Mouse (Mus musculus): ENCODE measurements around the gene Atp2b1. TPM values are rescaled to one million over a fixed set of nuclear protein-coding genes. Genes with fewer than 3 reads are reported as not detected.

Atp2b1 gene
- polyA plus RNA-seq, 1 experiment from 2014 or later, result 330 TPM

GRCm38 (mm10) chr10:98967240-98967891, 53.2 kb downstream of the Atp2b1 start:
- Histone ChIP-seq H3K4me1 (ENCODE audit: control insufficient read depth, insufficient read depth, low read depth, low read length) (no peaks in the 10 kb centered on the region), H3K9ac (ENCODE audit: low read depth, low read length) (no peak overlapping the region), H3K27ac (ENCODE audit: low read depth, low read length) (no peak overlapping the region), H3K9me3 (ENCODE audit: control insufficient read depth, low read length) (no peaks in the 10 kb centered on the region), H3K27me3 (replicated peaks; ENCODE audit: control insufficient read depth, insufficient read depth, low read length) (no peaks in the 10 kb centered on the region), H3K4me3 (ENCODE audit: low read length) (no peak overlapping the region), H3K36me3 (ENCODE audit: control insufficient read depth, insufficient read depth, low read length) (peaks cover 6% of the 10 kb centered on the region; the same call in 1 of the 2 replicates), H3K4me2 (ENCODE audit: low read length) (no peak overlapping the region)
- WGBS, result 93% methylated on average over 15 of the region's 15 CpGs
- no peak; the same call in 1 of the 2 replicates for ATAC-seq

GRCm38 (mm10) chr10:98970917-98971316, 56.7 kb downstream of the Atp2b1 start:
- Histone ChIP-seq H3K27ac (ENCODE audit: low read depth, low read length) (no peak overlapping the region), H3K4me1 (ENCODE audit: control insufficient read depth, insufficient read depth, low read depth, low read length) (no peaks in the 10 kb centered on the region), H3K9me3 (ENCODE audit: control insufficient read depth, low read length) (no peaks in the 10 kb centered on the region), H3K36me3 (ENCODE audit: control insufficient read depth, insufficient read depth, low read length) (peaks cover 6% of the 10 kb centered on the region; the same call in 1 of the 2 replicates), H3K9ac (ENCODE audit: low read depth, low read length) (no peak overlapping the region), H3K4me3 (ENCODE audit: low read length) (no peak overlapping the region), H3K27me3 (replicated peaks; ENCODE audit: control insufficient read depth, insufficient read depth, low read length) (no peaks in the 10 kb centered on the region), H3K4me2 (ENCODE audit: low read length) (no peak overlapping the region)
- no peak for ATAC-seq
- 94% methylated on average over 3 of the region's 3 CpGs for WGBS

GRCm38 (mm10) chr10:98972359-98972758, 58.2 kb downstream of the Atp2b1 start:
- no peaks in the 10 kb centered on the region for H3K9me3 ChIP-seq (ENCODE audit: control insufficient read depth, low read length)
- H3K4me2 ChIP-seq (ENCODE audit: low read length), result no peak overlapping the region
- H3K27me3 ChIP-seq (replicated peaks; ENCODE audit: control insufficient read depth, insufficient read depth, low read length), result no peaks in the 10 kb centered on the region
- WGBS, result 83% methylated on average over 2 of the region's 2 CpGs
- peaks cover 6% of the 10 kb centered on the region; the same call in 1 of the 2 replicates for H3K36me3 ChIP-seq (ENCODE audit: control insufficient read depth, insufficient read depth, low read length)
- H3K4me1 ChIP-seq (ENCODE audit: control insufficient read depth, insufficient read depth, low read depth, low read length), result no peaks in the 10 kb centered on the region
- no peak overlapping the region for H3K27ac ChIP-seq (ENCODE audit: low read depth, low read length)
- no peak for ATAC-seq
- H3K4me3 ChIP-seq (ENCODE audit: low read length), result no peak overlapping the region
- H3K9ac ChIP-seq (ENCODE audit: low read depth, low read length), result no peak overlapping the region

- Histone ChIP-seq H3K9ac (ENCODE audit: low read depth, low read length) (no peak overlapping the region), H3K4me3 (ENCODE audit: low read length) (no peak overlapping the region), H3K27me3 (replicated peaks; ENCODE audit: control insufficient read depth, insufficient read depth, low read length) (no peaks in the 10 kb centered on the region), H3K36me3 (ENCODE audit: control insufficient read depth, insufficient read depth, low read length) (peaks cover 6% of the 10 kb centered on the region; the same call in 1 of the 2 replicates), H3K4me2 (ENCODE audit: low read length) (no peak overlapping the region), H3K27ac (ENCODE audit: low read depth, low read length) (no peak overlapping the region), H3K9me3 (ENCODE audit: control insufficient read depth, low read length) (no peaks in the 10 kb centered on the region), H3K4me1 (ENCODE audit: control insufficient read depth, insufficient read depth, low read depth, low read length) (no peaks in the 10 kb centered on the region)
- 85% methylated on average over 18 of the region's 18 CpGs for WGBS
- ATAC-seq, result no peak
Observed at GRCm38 (mm10) chr10:98972912-98973605, 58.9 kb downstream of the Atp2b1 start.

GRCm38 (mm10) chr10:98974645-98975044, 60.4 kb downstream of the Atp2b1 start:
- Histone ChIP-seq H3K9ac (ENCODE audit: low read depth, low read length) (no peak overlapping the region), H3K4me2 (ENCODE audit: low read length) (no peak overlapping the region), H3K27ac (ENCODE audit: low read depth, low read length) (no peak overlapping the region), H3K9me3 (ENCODE audit: control insufficient read depth, low read length) (no peaks in the 10 kb centered on the region), H3K4me3 (ENCODE audit: low read length) (no peak overlapping the region), H3K27me3 (replicated peaks; ENCODE audit: control insufficient read depth, insufficient read depth, low read length) (no peaks in the 10 kb centered on the region), H3K36me3 (ENCODE audit: control insufficient read depth, insufficient read depth, low read length) (no peaks in the 10 kb centered on the region), H3K4me1 (ENCODE audit: control insufficient read depth, insufficient read depth, low read depth, low read length) (no peaks in the 10 kb centered on the region)
- 91% methylated on average over 3 of the region's 3 CpGs for WGBS
- ATAC-seq, result no peak

- Histone ChIP-seq H3K4me1 (ENCODE audit: control insufficient read depth, insufficient read depth, low read depth, low read length) (no peaks in the 10 kb centered on the region), H3K27me3 (replicated peaks; ENCODE audit: control insufficient read depth, insufficient read depth, low read length) (no peaks in the 10 kb centered on the region), H3K27ac (ENCODE audit: low read depth, low read length) (no peak overlapping the region), H3K4me2 (ENCODE audit: low read length) (no peak overlapping the region), H3K9ac (ENCODE audit: low read depth, low read length) (no peak overlapping the region), H3K36me3 (ENCODE audit: control insufficient read depth, insufficient read depth, low read length) (no peaks in the 10 kb centered on the region), H3K4me3 (ENCODE audit: low read length) (no peak overlapping the region), H3K9me3 (ENCODE audit: control insufficient read depth, low read length) (no peaks in the 10 kb centered on the region)
- ATAC-seq, result no peak
- whole genome bisulfite sequencing, result 75% methylated on average over 6 of the region's 6 CpGs
Observed at GRCm38 (mm10) chr10:98975611-98976010, 61.4 kb downstream of the Atp2b1 start.

- no peaks in the 10 kb centered on the region for H3K4me1 ChIP-seq (ENCODE audit: control insufficient read depth, insufficient read depth, low read depth, low read length)
- no peak for ATAC-seq
- no peaks in the 10 kb centered on the region for H3K9me3 ChIP-seq (ENCODE audit: control insufficient read depth, low read length)
- H3K9ac ChIP-seq (ENCODE audit: low read depth, low read length), result no peak overlapping the region
- no peak overlapping the region for H3K4me2 ChIP-seq (ENCODE audit: low read length)
- 44% methylated on average over 6 of the region's 6 CpGs for WGBS
- H3K27me3 ChIP-seq (replicated peaks; ENCODE audit: control insufficient read depth, insufficient read depth, low read length), result no peaks in the 10 kb centered on the region
- H3K27ac ChIP-seq (ENCODE audit: low read depth, low read length), result no peak overlapping the region
- no peak overlapping the region for H3K4me3 ChIP-seq (ENCODE audit: low read length)
- no peaks in the 10 kb centered on the region for H3K36me3 ChIP-seq (ENCODE audit: control insufficient read depth, insufficient read depth, low read length)
Observed at GRCm38 (mm10) chr10:98976877-98977494, 62.8 kb downstream of the Atp2b1 start.

GRCm38 (mm10) chr10:98978766-98979165, 64.6 kb downstream of the Atp2b1 start:
- no peaks in the 10 kb centered on the region for H3K36me3 ChIP-seq (ENCODE audit: control insufficient read depth, insufficient read depth, low read length)
- H3K27me3 ChIP-seq (replicated peaks; ENCODE audit: control insufficient read depth, insufficient read depth, low read length), result no peaks in the 10 kb centered on the region
- H3K27ac ChIP-seq (ENCODE audit: low read depth, low read length), result no peak overlapping the region
- H3K9me3 ChIP-seq (ENCODE audit: control insufficient read depth, low read length), result no peaks in the 10 kb centered on the region
- 79% methylated on average over 6 of the region's 6 CpGs for WGBS
- H3K4me2 ChIP-seq (ENCODE audit: low read length), result no peak overlapping the region
- ATAC-seq, result no peak
- H3K4me3 ChIP-seq (ENCODE audit: low read length), result no peak overlapping the region
- H3K9ac ChIP-seq (ENCODE audit: low read depth, low read length), result no peak overlapping the region
- no peaks in the 10 kb centered on the region for H3K4me1 ChIP-seq (ENCODE audit: control insufficient read depth, insufficient read depth, low read depth, low read length)

GRCm38 (mm10) chr10:98979296-98979695, 65.1 kb downstream of the Atp2b1 start:
- no peak overlapping the region for H3K4me2 ChIP-seq (ENCODE audit: low read length)
- no peak overlapping the region for H3K27ac ChIP-seq (ENCODE audit: low read depth, low read length)
- no peak for ATAC-seq
- no peaks in the 10 kb centered on the region for H3K36me3 ChIP-seq (ENCODE audit: control insufficient read depth, insufficient read depth, low read length)
- H3K4me3 ChIP-seq (ENCODE audit: low read length), result no peak overlapping the region
- H3K4me1 ChIP-seq (ENCODE audit: control insufficient read depth, insufficient read depth, low read depth, low read length), result no peaks in the 10 kb centered on the region
- no peaks in the 10 kb centered on the region for H3K27me3 ChIP-seq (replicated peaks; ENCODE audit: control insufficient read depth, insufficient read depth, low read length)
- H3K9me3 ChIP-seq (ENCODE audit: control insufficient read depth, low read length), result no peaks in the 10 kb centered on the region
- 88% methylated on average over 7 of the region's 7 CpGs for WGBS
- H3K9ac ChIP-seq (ENCODE audit: low read depth, low read length), result no peak overlapping the region
